Mouse (Mus musculus): ENCODE data around the gene Rps6ka1.

DNA sequence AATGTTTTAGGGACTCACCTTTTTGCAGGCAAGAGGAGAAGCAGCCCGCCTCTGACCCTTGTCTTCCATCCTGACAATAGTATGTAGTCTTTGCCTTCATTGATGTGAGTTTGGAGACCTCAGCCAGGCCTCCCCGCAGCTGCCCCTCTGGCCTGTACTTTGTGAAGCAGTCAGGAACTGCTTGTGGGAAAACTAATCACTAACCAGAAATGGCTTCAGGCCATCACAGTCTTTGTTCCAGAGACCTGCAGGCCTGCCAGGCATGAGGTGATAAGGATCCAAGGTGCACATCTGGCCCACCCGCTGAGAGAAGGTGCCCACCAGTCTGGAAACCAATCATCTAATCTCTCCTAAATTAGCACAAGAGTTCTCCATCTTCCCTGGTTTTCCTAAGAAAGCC lies 44.2 kb upstream of the Rps6ka1 start:
- TF ChIP-seq GATA1 (IDR thresholded peaks at IDR 0.05; ENCODE audit: low read length) = no peak
- TF ChIP-seq TAL1 (IDR thresholded peaks at IDR 0.05; ENCODE audit: low read length) = no peak

All from erythroblast, embryonic 14.5 days (primary cell).